Comparison of ENCODE assay signal across 11 mouse cellular contexts in the genomic region with DNA sequence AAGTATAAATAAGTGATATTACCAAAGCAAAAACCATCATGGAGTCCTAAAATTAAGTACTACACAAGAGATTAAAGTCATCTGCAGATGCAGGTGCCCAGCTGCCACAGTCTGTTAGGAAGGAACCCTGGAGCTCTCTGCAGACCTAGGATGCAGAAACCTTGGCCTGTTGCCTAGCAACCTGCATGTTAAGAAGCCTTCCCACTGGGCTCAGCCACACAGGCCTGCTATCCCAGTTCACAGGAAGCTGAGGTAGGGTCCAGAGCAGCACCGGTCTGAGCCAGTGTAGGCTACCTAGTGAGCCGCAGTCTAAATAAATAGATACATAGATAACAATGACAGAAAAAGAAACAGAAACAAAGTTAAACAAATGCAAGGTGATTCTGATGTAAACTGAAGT. TPM values are rescaled to one million over a fixed set of nuclear protein-coding genes. Genes with fewer than 3 reads are reported as not detected.
DNase-seq lines count a peak whose midpoint lies in the region; ATAC-seq and TF ChIP-seq lines count a peak whose summit lies in the region.
"Had no signal": no experiment of that assay in that cellular context is flagged by ENCODE, and none has a peak within 500 bp of the region (broad histone marks: within the 10 kb centered on the region; RNA-seq: fewer than 3 reads in every experiment).

No protein-coding gene starts in this region.

- H3K4me1 ChIP-seq in embryonic facial prominence, embryonic 12.5 days: peaks cover 6% of the 10 kb centered on the region; the same call in 1 of the 2 replicates
- H3K4me1 ChIP-seq in neural tube, embryonic 14.5 days (ENCODE audit: control insufficient read depth, insufficient read depth, low read length): peaks cover 6% of the 10 kb centered on the region; the same call in 1 of the 2 replicates
- no peaks in the 10 kb centered on the region for H3K4me1 ChIP-seq in intestine, postnatal 0 days (replicated peaks; ENCODE audit: control insufficient read depth, insufficient read depth, low read length)

- H3K27ac ChIP-seq in embryonic facial prominence, embryonic 12.5 days: no peak overlapping the region
- H3K27ac ChIP-seq in neural tube, embryonic 14.5 days (ENCODE audit: low read depth, low read length): no peak overlapping the region
- H3K27ac ChIP-seq in intestine, postnatal 0 days (ENCODE audit: low read depth, low read length): no peak overlapping the region
- H3K27ac ChIP-seq: kidney, postnatal 0 days had no signal

- H3K4me2 ChIP-seq in embryonic facial prominence, embryonic 12.5 days (replicated peaks): no peak overlapping the region
- H3K4me2 ChIP-seq in neural tube, embryonic 14.5 days (ENCODE audit: low read depth, low read length): no peak overlapping the region
- H3K4me2 ChIP-seq in intestine, postnatal 0 days (replicated peaks; ENCODE audit: low read depth): no peak overlapping the region

- no peaks in the 10 kb centered on the region for H3K27me3 ChIP-seq in embryonic facial prominence, embryonic 12.5 days
- no peaks in the 10 kb centered on the region for H3K27me3 ChIP-seq in neural tube, embryonic 14.5 days (ENCODE audit: control insufficient read depth, insufficient read depth, low read length)
- H3K27me3 ChIP-seq in intestine, postnatal 0 days (replicated peaks; ENCODE audit: control insufficient read depth, insufficient read depth, low read length): no peaks in the 10 kb centered on the region

- WGBS in embryonic facial prominence, embryonic 12.5 days: 30% methylated on average over 2 of the region's 2 CpGs
- WGBS in neural tube, embryonic 14.5 days: 19% methylated on average over 2 of the region's 2 CpGs
- 21% methylated on average over 2 of the region's 2 CpGs for WGBS in intestine, postnatal 0 days

- H3K36me3 ChIP-seq in embryonic facial prominence, embryonic 12.5 days: 0 out of 2 replicates have a peak, but pooled peaks cover 9% of the 10 kb centered on the region
- no peaks in the 10 kb centered on the region for H3K36me3 ChIP-seq in neural tube, embryonic 14.5 days (ENCODE audit: control insufficient read depth, insufficient read depth, low read length)
- 0 out of 2 replicates have a peak, but pooled peaks cover 6% of the 10 kb centered on the region for H3K36me3 ChIP-seq in intestine, postnatal 0 days (ENCODE audit: control insufficient read depth, insufficient read depth)

- H3K9me3 ChIP-seq in embryonic facial prominence, embryonic 12.5 days: no peaks in the 10 kb centered on the region
- H3K9me3 ChIP-seq in neural tube, embryonic 14.5 days (ENCODE audit: control insufficient read depth, low read length): no peaks in the 10 kb centered on the region
- H3K9me3 ChIP-seq in intestine, postnatal 0 days (ENCODE audit: control insufficient read depth): 0 out of 2 replicates have a peak, but pooled peaks cover 3% of the 10 kb centered on the region

- peak; percentile 72; the same call in 1 of the 2 replicates for ATAC-seq in embryonic facial prominence, embryonic 12.5 days (ENCODE audit: insufficient number of reproducible peaks, insufficient read depth, low FRiP score, low TSS enrichment)
- peak; percentile 90; the same call in 1 of the 2 replicates for ATAC-seq in neural tube, embryonic 14.5 days (ENCODE audit: low read depth)
- ATAC-seq in intestine, postnatal 0 days: no peak
- ATAC-seq in granulocyte monocyte progenitor cell, adult 5-6 weeks (replicated peaks; ENCODE audit: poor library complexity, severe bottlenecking): no peak
- ATAC-seq: activated CD4-positive, CD25-positive, alpha-beta regulatory T cell, adult 4 months had no signal

- DNase-seq in ZHBTc4 (ENCODE audit: low read depth, low spot score): peak; percentile 74
- DNase-seq in left cerebral cortex, adult 11 months (ENCODE audit: low spot score): peak; percentile 41
- no peak for DNase-seq in kidney, adult 9 months
- DNase-seq in ovary, postnatal 14 days (ENCODE audit: low spot score): no peak

- H3K4me3 ChIP-seq in embryonic facial prominence, embryonic 12.5 days: no peak overlapping the region
- no peak overlapping the region for H3K4me3 ChIP-seq in neural tube, embryonic 14.5 days (ENCODE audit: low read depth, low read length)
- H3K4me3 ChIP-seq in intestine, postnatal 0 days (ENCODE audit: low read depth, low read length): no peak overlapping the region

- no peak overlapping the region for H3K9ac ChIP-seq in embryonic facial prominence, embryonic 12.5 days
- H3K9ac ChIP-seq in neural tube, embryonic 14.5 days (replicated peaks; ENCODE audit: low read depth, low read length): no peak overlapping the region
- H3K9ac ChIP-seq in intestine, postnatal 0 days (ENCODE audit: low read depth, low read length): no peak overlapping the region

- no peak for TF ChIP-seq CTCF in intestine, postnatal 0 days (IDR thresholded peaks at IDR 0.05; ENCODE audit: low read depth)

RNA-seq across cellular contexts. Expression of gene Cartpt, which starts 39.7 kb away (rescaled TPM):
- polyA plus RNA-seq in embryonic facial prominence, embryonic 12.5 days (2016; fragmentation: Nextera tagmentation; extraction: Ambion mirVana): 3.9 and 4.0 TPM in 2 replicates
- 65.5 and 114 TPM in 2 replicates for polyA plus RNA-seq in neural tube, embryonic 14.5 days (2014; fragmentation: Nextera tagmentation; extraction: Ambion mirVana)
- 32.5 and 34.1 TPM in 2 replicates for polyA plus RNA-seq in intestine, postnatal 0 days (2015; fragmentation: Nextera tagmentation; extraction: Ambion mirVana)
- not detected in 2 replicates for total RNA-seq in granulocyte monocyte progenitor cell, adult 5-6 weeks (2014; fragmentation: Nextera tagmentation)
- total RNA-seq in granulocyte monocyte progenitor cell, adult 5-6 weeks (2017): not detected in 2 replicates
- polyA plus RNA-seq: activated CD4-positive, CD25-positive, alpha-beta regulatory T cell, adult 4 months; spleen, adult 2 months had no signal

Comparison
In these comparisons a context has a peak if more than half of its experiments do, and no peak if none do; other contexts are left out.
1. DNase-seq: peak in ZHBTc4 (single experiment) and left cerebral cortex, adult 11 months (single experiment); none in kidney, adult 9 months (single experiment) and ovary, postnatal 14 days (single experiment).
2. ATAC-seq: peak in embryonic facial prominence, embryonic 12.5 days (single experiment) and neural tube, embryonic 14.5 days (single experiment); none in intestine, postnatal 0 days (single experiment) and granulocyte monocyte progenitor cell, adult 5-6 weeks (single experiment).